Mouse (Mus musculus) erythroid progenitor cell, adult 5-6 weeks (primary cell): ENCODE results near the gene Rgs7bp. TPM values are rescaled to one million over a fixed set of nuclear protein-coding genes. Genes with fewer than 3 reads are reported as not detected.

Source experiments
- ATAC-seq: replicated peaks from 2 replicates; pipeline ENCODE4 v1.8.0; 2016; ENCODE audit warnings: moderate number of reproducible peaks, mild to moderate bottlenecking, moderate TSS enrichment, inconsistent platforms; ENCODE audit not compliant: poor library complexity, low FRiP score, severe bottlenecking
- total RNA-seq, 2 experiments: library from RNA; stranded (forward) in 1 of 2; stranded (reverse) in 1 of 2; fragments of 150-400 nt in 1 of 2; fragments of 186-747, 209-891 nt in 1 of 2; gene quantifications; 2 replicates each; pipeline versions ENCODE4 v1.2.3 to v1.2.4; 2015 to 2017; ENCODE audit warnings: low replicate concordance in 2 of 2

The Rgs7bp gene
- 0.72 and 0.84 TPM in 2 replicates for total RNA-seq (2015; ENCODE audit: low replicate concordance)
- 0.51 TPM in 1 of 2 replicates, not detected in the other for total RNA-seq (2017; ENCODE audit: low replicate concordance)

DNA sequence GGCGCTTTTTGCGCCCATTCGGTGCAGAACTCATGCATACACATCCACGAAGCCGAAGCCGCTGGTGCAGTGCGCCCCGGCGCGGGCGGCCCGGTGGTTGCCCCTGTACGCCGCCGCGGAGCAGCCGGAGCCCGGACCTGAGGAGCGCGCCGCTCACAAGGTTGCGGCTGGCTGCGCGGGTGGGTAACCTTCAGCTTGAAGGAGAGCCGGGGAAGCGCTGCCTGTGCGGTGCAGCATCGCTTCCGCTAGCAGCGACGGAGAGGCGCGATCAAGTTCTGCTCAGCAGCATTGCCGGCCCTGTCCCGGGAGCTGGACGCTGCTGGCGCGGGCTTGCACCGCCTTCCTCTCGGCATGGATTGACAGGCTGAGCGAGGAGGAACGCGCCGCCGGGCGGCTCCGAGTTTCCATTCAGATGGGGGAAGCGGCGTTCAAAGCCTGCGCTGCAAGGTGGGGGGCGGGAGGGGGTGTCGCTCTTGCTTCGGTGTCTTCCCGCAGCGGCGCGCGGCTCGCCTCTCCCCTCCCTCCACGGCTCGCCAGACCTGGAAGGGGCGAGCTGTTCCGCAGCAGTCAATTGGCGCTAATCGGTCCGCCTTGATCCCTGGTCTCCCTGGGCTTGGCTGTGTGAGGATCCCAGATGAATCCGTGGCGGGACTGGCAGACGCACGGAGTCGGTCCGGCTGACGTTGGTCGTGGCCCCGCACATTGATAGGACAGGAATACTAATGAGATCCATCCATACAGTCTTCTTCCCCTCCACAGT lies at the start of gene Rgs7bp:
Rgs7bp (minus strand) TSS at position 750 of the 760 bp plus-strand sequence.
- no peak for ATAC-seq

DNA sequence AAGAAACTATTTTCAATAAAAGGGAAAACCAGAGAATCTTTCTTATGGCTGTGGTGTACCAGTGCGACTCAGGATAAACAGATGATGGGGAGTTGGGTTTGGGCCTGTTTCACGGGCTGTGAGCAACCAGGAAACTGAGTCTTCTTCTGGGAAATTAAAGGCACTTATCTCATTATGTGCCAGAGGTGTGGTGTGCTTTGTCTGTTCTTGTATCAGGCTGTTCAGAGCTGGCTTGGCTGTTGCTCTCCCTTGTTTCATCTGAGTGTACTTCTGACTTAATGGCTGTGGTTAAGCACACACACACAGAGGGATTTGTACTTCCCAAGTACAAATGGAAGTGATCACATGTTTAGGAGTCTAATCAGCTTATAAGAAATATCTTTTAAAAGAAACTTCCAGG lies 49.7 kb upstream of the Rgs7bp start:
- ATAC-seq: no peak

DNA sequence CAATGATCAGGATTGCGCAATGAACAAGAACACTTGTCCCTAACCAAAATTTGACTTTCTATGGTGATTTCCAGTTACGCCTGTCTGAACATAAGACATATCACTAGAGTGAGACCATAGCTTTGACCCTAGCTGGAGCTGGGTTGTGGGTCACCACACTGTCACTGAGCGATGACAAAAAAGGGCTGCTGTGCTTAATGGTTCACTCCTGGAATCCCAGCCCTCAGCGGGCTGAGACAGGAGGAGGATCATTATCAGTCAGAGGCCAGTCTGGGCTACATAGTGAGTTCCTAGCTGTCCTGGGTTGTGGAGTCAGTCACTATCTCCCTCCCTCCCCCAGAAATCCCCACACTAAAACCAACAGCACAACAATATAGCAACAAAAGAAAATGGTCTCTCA lies 46.0 kb upstream of the Rgs7bp start:
- no peak for ATAC-seq

DNA sequence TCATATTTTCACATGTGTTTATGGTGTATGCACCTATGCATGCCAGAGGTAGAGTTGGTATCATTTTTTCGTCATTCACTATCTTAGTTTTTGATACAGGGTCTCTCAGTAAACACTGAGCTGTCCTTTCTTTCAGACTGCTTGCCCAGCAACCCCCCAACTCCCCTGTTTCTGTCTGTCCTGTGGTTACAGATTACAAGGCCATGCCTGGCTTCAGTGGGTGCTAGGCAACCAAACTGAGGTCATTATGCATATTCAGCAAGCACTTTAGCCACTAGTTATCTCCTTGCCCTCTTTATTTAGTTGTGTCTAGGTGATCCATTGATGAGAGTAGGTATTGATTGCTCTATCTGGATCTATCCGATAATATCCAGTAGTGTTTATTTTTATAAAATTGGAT lies 41.6 kb upstream of the Rgs7bp start:
- no peak for ATAC-seq

DNA sequence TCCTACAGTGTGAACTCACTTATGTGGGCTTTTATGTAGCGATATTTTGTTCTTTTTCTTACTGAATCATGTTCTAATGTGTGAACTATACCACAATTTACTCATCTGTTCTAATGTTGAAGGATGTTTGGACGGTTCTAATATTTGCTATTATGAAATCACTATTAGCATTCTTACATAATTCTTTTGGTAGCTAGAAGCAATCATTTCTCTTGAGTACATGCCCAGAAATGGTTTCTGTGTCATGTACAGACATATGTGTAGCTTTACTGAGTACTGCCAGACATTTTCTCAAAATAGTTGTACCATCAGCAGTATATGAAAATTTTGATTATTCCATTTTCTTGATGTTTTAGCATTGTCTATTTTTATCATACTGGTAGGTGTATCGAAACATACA lies 34.5 kb upstream of the Rgs7bp start:
- no peak for ATAC-seq

DNA sequence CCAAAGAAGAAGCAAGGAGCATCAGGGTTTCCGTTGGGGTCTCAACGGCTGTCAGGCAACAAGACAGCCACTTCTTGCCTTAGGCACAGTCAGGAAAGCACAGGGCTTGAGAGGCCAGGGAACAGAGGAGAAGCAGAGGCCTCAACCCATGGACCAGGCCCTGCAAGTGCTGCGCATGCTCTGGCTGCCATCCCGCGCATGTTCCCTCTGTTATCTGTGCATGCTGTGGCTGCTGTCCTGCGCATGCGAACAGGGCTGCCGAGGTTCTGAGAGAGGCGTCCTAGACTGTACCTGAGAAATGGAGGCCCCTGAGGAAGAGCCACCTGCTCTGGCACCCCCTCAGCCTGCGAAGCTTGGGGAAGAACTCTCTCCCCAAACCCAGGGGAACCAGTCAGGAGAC lies 27.1 kb upstream of the Rgs7bp start, which contains the start of gene 4933425L06Rik:
4933425L06Rik (plus strand) TSS at position 261 of the 400 bp plus-strand sequence.
- ATAC-seq: no peak; the same call in 1 of the 2 replicates

DNA sequence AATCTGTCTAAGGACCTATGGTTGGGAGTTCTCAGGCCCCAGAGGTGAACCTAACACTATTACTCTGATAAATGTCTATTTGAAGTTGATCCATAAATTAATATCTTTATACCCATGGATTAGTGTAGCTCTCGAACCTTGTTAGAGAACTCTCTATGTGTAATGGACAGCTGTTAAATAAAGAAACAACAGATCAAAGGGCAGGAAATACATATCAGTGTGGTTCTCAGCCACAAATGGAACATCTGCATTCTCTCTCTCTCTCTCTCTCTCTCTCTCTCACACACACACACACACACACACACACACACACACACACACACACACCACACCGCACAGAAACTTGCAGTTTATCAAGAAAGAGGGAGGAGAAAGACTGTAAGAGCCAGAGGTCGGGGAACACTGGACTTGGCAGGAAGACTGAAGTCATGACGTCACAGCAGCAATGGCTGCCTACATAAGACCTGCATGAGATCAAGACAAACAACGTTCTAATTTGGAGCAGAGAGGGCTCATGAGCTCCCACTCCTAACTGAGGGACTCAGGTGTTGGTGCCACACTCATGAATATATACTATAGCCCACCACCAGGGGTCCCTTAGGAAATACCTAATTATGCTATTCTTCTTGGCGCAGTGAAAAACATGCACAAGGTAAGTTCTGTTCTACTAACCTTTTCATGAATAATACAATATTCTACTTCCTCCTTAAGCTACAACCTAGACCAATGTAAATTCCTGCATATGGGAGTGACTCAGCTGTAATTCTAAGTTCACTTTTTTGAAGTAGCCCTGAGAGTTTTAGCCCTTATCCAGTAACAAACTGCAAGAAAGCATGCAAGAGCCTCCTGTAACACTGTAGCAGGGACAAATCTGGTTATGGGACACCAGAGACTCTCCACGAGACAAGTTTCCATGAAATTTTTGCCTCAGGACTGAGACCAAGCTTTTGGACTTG lies 12.4 kb upstream of the Rgs7bp start:
- no peak for ATAC-seq

DNA sequence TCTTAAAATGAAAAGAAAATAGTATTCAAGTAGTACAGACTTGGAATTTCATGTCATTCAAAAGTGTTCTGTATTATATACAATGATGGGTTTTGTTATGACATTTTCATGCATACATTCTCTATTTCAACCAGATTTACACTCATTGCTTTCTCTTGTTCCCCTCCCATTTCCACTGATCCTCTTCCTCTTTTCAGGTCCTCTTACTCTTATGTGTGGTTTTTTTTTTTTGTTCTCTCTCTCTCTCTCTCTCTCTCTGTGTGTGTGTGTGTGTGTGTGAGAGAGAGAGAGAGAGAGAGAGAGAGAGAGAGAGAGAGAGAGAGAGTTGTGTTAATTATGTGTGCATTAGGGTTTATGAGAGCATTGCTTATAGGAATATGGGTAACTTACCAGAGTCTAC lies 11.4 kb upstream of the Rgs7bp start:
- no peak for ATAC-seq

DNA sequence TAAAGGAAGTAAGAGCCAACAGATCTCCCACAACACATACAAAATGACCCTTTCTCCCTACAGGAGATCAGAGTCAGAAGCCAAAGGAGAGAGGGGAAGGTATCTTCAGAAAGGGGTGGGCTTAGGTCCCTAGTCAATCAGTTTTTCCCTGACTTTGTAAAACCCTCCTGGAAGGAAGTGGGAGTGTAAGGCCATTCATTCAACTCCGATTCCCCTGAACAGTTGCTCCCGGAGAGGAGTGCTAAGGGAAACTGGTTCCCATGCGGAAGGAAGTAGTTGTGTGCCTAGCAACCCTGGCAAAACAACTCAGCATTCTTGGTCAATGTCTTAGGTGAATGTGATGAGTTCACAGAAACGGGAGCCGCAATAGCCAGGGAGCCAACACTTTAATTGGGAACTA lies 644 bp upstream of the Rgs7bp start:
- ATAC-seq: no peak

DNA sequence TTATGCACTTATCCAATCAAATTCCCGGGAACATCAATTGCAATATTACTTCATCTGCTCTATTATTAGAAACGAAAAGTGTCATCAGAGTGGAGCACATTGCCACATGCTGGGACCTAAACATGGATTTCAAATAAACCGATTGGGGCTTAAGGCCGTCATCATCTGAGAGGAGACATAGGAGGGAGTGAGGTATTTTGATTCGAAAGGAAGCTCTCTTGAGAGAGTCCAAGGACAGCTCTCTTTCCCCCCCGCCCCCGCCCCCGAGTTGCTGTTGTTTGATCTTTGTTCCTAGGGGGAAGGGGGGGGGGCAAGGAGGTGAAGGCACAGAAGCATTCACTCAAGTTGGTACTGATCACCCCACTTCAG lies 195 bp upstream of the Rgs7bp start:
- ATAC-seq: no peak

DNA sequence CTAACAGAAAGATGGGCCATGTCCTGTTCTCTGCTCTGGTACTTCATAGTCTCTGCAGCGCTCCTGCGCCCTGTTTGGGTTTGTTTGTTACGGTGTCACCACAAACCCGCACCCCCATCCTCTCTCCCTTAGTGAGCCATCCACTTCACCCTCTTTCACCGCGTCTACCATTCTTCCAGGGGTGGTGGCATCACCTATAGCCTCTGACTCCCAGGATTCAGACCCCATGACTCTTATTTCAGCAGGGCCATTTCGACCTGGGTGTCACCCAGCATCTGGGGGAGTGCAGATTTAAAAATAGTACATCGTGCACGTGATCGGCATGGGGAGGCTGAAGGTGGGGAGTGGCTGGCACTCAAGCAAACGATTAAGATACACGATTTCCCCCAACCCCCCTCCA lies 1.1 kb downstream of the Rgs7bp start:
- ATAC-seq: no peak

DNA sequence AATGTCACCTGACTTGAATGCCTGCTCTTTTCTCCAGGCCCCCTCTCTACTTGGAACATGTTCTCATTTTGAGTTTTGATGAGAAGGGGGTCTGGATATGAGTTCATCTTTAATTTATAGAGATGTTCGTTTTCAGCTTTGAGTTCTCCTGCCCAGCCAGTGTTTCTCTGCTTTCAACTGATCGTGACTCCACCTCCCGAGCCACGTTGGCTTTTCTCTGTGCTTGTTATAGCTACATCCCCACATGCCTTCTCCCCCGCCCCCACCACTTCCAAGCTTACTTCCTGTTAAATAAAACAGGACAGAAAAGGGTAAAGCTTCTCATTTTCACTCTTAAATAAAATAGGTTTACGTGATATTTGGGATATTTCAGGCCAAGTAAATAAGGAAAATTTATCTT lies 3.3 kb downstream of the Rgs7bp start:
- ATAC-seq: no peak

DNA sequence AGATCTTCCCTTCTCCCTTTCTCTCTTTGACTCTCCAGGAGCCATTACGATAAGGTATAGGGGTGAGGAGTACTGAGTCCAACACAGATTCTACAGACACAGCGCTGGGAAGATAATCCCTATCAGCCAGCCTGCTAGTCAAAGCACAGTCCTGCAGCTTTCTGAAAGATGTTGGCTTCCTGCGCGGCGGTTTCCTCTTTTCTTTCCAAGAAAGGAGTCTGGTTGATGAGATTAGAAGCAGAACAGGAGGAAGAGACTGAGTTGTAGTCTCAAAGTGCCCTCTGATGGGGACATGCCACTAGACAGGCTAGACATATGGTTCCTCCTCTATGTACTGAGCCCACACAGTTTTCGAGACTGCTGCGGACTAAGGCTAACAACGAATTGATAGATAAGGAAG lies 6.1 kb downstream of the Rgs7bp start:
- no peak for ATAC-seq

DNA sequence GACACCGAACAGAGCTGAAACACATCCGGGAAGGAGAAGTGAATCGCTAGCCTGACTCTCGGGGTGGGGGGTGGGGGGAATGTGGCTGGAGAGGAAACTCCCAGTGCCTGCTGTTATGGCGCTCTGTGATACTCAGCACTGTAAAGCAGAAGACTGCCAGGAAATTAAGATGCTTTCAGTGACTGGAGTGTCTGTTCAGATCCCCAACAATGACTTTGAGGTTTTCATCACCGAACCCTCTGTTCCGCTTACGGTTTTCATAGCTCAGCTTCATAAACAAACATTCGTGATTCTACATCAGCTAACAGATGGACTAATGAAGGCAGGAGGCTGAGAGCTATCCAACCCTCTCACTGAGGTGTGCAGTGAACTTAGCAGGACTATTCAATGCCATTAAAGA lies 7.4 kb downstream of the Rgs7bp start:
- no peak for ATAC-seq

DNA sequence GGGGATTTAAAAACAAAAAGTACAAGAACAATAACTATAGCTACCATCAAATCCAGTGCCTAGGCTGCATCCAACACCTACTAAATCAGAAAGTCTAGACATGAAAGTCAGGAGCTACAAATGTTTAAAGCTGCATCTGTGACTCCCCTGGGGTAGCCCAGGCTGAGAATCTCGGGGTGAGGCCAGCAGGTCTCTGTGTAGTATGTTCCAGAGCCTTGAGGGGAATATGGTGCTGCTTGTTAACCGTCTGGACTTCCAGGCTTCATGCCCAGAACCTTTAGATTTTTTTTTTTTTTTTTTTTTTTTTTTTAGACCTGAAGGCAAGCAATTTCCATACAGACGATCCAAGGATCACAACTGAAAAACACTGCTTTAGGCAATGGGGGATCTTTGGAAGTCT lies 10.8 kb downstream of the Rgs7bp start:
- ATAC-seq: no peak

DNA sequence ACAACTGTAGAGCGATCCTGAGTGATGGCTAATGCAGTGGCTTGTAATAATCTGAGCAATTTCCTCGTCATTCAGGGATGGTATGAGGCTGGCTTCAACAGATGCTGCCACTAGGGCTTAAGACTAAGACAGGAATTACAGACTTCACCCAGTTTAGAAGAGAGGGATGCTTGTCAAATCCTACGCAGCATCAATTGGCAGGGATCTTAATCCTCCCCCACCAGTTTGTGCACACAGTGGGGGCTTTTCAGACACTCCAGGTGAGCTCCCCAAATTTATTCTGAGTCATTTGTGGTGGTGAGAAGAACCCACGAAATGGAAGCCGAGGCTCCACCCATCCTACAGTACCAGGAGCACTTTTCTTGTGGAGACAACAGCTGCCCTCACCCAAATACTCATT lies 16.4 kb downstream of the Rgs7bp start:
- no peak for ATAC-seq

DNA sequence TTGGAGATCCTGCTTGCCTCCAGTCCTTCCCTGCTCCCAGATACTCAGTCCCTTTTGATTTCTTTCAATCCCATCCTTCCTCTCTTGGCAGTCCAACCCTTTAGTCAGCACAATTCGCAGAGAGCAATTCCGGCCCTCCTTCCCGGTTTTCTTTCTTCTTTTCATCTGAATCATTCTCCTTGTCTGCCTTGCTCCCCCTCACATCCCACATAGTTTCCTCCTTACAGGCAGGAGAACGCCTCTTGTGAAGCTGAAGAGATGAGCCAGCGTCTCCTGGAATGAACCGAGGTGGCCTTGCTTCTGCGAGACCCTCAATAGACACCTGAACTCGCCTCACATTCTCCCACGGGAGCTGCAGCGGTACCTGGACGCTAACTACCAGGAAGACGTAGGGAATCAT lies 16.9 kb downstream of the Rgs7bp start:
- ATAC-seq: no peak

DNA sequence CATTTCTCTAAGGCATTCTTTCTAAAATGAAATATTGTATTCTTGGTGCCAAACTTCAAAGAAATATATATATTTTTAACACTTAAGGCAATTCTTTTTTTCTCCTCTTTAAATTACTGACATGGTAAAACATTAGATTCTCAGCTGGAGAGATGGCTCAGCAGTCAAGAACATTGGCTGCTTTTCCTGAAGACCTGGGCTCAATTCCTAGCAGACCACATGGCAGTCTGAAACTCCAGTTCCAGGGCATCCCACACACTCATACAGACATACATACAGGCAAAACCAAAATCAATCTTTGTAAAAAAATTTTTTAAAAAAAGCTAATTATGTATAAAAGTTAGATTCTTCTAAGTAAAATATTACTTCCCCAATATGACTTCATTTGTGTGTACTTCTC lies 22.8 kb downstream of the Rgs7bp start:
- no peak for ATAC-seq

DNA sequence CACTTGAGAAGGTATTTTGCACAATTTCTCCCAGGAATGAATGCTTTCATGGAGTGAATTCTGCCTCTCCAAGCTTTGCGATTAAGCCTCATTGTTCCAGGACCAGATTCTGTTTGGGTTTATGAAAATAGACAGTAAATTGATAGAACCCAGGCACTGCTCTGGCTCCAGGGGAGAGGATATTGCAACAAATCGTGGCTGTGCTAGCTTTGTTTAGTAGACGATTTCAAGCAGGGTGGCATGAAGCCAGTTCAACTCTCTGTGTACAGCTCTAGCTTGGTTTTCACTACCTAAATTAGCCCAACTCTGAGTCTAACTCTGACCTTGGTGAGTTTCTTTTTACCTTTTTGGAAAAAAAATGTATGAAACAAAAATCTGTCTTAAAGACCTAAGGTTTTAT lies 26.5 kb downstream of the Rgs7bp start:
- ATAC-seq: no peak

DNA sequence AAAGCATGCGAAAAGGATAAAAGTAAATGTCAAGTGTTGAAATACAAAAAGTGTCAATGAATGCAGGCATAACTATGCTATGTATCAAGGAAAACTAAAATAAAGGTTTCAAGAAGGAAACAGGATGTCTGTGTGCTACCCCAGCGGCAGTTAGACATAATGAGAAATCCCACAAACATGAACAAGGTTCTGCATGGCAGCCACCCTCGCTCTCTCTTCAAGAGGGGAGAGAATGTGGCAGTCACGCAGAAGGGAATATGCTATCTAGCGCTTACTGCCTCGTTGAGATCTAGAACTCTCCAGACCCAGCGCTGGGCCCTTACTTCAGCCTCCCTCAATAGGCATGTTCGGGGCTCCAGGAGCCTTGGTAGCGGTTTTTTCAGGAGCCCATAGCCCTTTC lies 38.2 kb downstream of the Rgs7bp start:
- no peak for ATAC-seq
